Mouse (Mus musculus): ENCODE results near the gene Col17a1. TPM values are rescaled to one million over a fixed set of nuclear protein-coding genes. Genes with fewer than 3 reads are reported as not detected.

The Col17a1 gene
- polyA plus RNA-seq, 1 experiment: 1.4 TPM

DNA sequence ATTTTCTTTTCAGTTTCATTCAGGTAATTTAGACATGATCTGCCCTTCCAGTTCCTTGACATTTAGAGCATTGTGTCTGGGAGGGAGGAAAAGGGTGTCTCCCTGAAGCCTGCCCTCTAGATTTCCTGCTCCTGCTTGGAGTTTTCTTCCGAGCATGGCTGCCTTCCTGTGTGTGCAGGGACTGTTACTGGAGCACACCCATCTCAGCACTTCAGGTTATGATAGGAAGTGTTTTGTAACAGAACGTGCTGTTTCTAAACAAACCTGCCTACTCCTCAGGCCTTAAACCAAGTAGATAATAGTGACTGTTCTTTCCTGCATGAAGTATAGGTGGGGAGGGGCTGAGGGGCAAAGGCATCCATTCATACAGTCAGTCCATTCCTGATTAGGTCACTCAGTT lies 48.0 kb downstream of the Col17a1 start:
- no peak for TF ChIP-seq CTCF (IDR thresholded peaks at IDR 0.05; ENCODE audit: borderline replicate concordance, extremely low read depth, insufficient read depth, insufficient read length)
- TF ChIP-seq POLR2A (IDR thresholded peaks at IDR 0.05; ENCODE audit: borderline replicate concordance, extremely low read depth, insufficient read depth, insufficient read length, poor library complexity, severe bottlenecking): no peak
- no peak for DNase-seq (ENCODE audit: low read depth)

DNA sequence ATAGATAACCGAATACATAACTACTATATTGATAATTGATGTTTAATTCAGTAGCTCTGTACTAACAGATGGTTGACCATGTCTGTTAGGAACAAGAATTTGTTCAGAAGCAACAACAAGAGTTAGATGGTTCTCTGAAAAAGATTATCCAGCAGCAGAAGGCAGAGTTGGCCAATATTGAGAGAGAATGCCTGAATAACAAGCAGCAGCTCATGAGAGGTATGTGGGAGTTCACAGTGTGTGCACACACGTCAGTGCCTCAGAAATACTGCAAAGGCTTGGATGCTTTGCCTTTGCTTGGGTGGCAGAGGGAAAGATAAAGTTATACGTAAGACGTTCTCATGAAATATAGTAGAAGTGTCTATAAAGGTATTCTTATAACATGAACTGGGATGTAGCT lies 56.5 kb downstream of the Col17a1 start:
- TF ChIP-seq POLR2A (IDR thresholded peaks at IDR 0.05; ENCODE audit: borderline replicate concordance, extremely low read depth, insufficient read depth, insufficient read length, poor library complexity, severe bottlenecking) (no peak), CTCF (IDR thresholded peaks at IDR 0.05; ENCODE audit: borderline replicate concordance, extremely low read depth, insufficient read depth, insufficient read length) (no peak)
- DNase-seq (ENCODE audit: low read depth): no peak

DNA sequence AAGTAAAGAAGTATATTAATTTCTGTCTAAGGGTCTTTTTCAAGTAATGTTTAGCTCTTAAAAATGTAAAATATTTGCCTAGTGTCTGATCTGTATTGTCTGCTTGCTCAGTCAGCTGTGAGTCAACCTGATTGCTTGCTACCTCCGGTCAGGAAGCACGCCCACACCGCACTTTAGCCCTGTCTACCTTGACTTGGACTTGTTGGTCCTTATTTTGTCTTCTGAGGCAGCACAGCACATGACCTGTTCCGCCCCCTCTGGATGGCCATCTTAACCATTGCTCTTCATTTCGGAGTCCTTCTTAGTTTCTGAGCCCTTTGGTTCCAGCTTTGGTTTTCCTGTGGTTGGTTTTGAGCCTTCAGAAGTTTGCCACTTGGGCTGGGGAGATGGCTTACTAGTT lies 60.1 kb downstream of the Col17a1 start:
- TF ChIP-seq CTCF (IDR thresholded peaks at IDR 0.05; ENCODE audit: borderline replicate concordance, extremely low read depth, insufficient read depth, insufficient read length) (no peak), POLR2A (IDR thresholded peaks at IDR 0.05; ENCODE audit: borderline replicate concordance, extremely low read depth, insufficient read depth, insufficient read length, poor library complexity, severe bottlenecking) (no peak)

DNA sequence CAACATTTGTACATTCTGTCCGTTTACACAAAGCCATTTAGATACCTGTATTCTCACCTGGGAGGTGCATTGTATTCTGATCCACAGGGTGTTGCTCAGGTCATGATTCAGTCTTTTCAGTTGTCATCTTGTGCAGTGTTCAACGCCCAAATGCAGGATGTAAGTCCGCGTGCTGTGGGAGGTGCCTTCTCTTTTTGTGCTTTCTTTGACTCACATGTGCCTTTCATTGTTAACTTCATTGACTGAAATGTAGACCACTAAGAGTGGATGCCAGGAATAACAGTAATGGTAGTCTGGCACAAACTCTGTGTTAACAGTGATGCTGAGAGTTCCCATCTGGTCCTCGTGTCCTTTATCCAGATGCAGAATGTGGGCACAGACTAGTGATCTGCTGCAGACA lies 61.5 kb downstream of the Col17a1 start:
- no peak for TF ChIP-seq CTCF (IDR thresholded peaks at IDR 0.05; ENCODE audit: borderline replicate concordance, extremely low read depth, insufficient read depth, insufficient read length)
- no peak for TF ChIP-seq POLR2A (IDR thresholded peaks at IDR 0.05; ENCODE audit: borderline replicate concordance, extremely low read depth, insufficient read depth, insufficient read length, poor library complexity, severe bottlenecking)

More for the DNA sequence above, 60.1 kb downstream of the Col17a1 start:
- no peak for DNase-seq (ENCODE audit: low read depth)

DNA sequence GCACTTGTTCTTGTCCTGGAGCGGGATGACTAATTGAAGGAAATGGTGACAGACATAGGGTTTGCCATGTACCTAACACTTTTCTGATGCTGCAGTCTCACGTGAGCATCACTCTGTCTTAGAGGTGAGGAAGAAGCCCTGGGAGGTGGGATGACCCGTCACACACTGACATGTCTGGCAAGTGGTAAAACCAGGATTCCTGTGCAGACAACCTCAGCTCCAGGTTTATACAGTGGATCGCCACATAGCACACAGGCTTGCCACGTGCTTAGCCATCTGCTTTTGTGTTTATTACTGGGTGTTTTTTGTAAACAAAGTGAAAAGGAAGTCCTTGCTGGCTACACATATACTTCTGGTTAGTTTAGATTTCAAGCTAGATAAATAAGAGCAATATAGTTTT lies 62.8 kb downstream of the Col17a1 start:
- TF ChIP-seq CTCF (IDR thresholded peaks at IDR 0.05; ENCODE audit: borderline replicate concordance, extremely low read depth, insufficient read depth, insufficient read length): no peak
- no peak for TF ChIP-seq POLR2A (IDR thresholded peaks at IDR 0.05; ENCODE audit: borderline replicate concordance, extremely low read depth, insufficient read depth, insufficient read length, poor library complexity, severe bottlenecking)

More for the DNA sequence above, 61.5 kb downstream of the Col17a1 start:
- no peak for DNase-seq (ENCODE audit: low read depth)

DNA sequence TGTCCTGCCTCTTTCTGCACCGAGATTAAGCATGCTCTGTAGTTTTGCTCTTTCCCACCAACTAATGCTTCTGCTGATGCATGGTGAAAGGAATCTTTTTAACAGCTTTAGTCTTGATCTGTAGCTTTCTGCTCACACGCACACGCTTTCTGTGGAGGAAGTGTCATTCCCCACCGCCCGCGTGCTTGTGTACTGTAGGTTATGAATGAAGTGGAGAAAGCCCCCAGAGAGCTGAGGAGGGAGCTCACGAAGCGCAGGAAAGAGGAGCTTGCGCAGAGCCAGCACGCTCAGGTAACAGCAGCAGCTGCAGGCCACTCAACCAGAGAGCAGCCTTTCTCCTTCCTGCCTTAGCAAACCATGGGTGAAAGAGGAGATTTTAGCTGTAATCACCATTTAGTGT lies 64.4 kb downstream of the Col17a1 start:
- peak; percentile 38 for DNase-seq (ENCODE audit: low read depth)
- TF ChIP-seq POLR2A (IDR thresholded peaks at IDR 0.05; ENCODE audit: borderline replicate concordance, extremely low read depth, insufficient read depth, insufficient read length, poor library complexity, severe bottlenecking) (no peak), CTCF (IDR thresholded peaks at IDR 0.05; ENCODE audit: borderline replicate concordance, extremely low read depth, insufficient read depth, insufficient read length) (no peak)

More for the DNA sequence above, 62.8 kb downstream of the Col17a1 start:
- DNase-seq (ENCODE audit: low read depth): no peak

DNA sequence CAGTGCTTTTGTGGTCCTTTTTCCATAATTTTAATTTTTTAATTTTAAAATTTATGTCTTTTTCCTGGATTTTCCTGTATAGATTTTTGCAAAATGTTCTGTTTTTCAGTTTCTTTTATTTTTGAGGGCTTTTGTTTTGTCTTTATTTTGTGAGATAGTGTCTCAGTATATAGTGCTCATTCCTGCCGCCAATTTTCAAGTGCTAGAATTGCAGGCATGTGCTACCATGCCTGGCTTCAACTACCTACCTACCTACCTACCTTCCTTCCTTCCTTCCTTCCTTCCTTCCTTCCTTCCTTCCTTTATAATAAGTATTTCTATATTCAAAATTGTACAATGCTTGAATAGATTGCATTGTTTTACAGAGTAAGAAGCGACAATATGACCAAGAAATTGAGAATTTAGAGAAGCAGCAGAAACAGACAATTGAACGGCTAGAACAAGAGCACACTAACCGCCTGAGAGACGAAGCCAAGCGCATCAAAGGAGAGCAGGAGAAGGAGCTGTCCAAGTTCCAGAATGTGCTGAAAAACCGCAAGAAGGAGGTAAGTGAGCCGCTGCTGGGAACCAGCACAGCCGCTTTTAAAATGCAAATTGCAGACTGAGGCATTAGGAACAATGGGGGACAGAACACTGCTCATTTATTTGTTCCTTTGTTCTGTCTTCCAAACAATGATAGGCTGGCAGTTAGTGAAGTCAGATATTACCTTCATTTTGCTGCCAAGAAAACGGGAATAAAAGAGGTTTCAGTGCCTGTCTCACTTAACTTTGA lies 66.8 kb downstream of the Col17a1 start:
- peak; percentile 81 for DNase-seq (ENCODE audit: low read depth)
- TF ChIP-seq POLR2A (IDR thresholded peaks at IDR 0.05; ENCODE audit: borderline replicate concordance, extremely low read depth, insufficient read depth, insufficient read length, poor library complexity, severe bottlenecking): no peak
- TF ChIP-seq CTCF (IDR thresholded peaks at IDR 0.05; ENCODE audit: borderline replicate concordance, extremely low read depth, insufficient read depth, insufficient read length): no peak

DNA sequence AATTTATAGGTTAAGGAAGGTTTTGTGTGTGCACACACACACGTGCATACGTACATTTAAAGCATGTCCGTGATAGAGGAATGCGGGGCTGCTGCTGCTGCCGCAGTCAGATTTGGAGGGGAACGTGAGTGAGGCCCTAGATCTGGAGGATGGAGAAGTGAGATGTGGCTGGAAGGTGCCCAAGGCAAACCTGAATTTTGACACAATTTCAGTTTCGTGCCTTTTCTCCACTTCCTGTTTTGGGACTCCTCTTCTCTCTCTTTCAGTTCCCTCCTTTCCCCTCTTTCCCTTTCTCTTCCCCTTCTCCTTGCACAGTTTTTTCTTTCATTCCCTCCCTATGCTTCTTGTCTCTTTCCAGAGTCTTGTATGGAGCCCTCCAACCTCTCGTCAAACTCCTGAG lies 70.4 kb downstream of the Col17a1 start:
- no peak for TF ChIP-seq CTCF (IDR thresholded peaks at IDR 0.05; ENCODE audit: borderline replicate concordance, extremely low read depth, insufficient read depth, insufficient read length)
- no peak for TF ChIP-seq POLR2A (IDR thresholded peaks at IDR 0.05; ENCODE audit: borderline replicate concordance, extremely low read depth, insufficient read depth, insufficient read length, poor library complexity, severe bottlenecking)
- DNase-seq (ENCODE audit: low read depth): no peak

DNA sequence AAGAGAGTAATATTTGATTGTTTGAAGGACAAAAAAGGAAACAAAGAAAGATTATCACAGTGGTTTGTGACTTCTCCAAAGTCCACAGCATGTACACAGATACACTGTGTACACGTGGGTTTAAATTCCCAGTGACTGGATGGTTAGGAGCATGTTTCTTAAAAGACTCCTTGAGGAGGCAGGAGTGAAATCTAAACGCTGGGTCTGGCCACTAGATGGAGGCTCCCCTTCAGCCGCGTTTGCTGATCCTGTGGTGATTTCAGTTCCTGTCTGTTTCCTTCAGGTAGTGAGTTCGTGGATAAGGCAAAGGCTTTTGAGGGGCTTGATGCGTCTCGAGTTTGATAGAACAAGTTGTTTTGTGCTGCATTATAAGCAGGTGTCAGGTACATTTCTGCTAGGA lies 78.5 kb downstream of the Col17a1 start:
- DNase-seq (ENCODE audit: low read depth): peak; percentile 17
- TF ChIP-seq POLR2A (IDR thresholded peaks at IDR 0.05; ENCODE audit: borderline replicate concordance, extremely low read depth, insufficient read depth, insufficient read length, poor library complexity, severe bottlenecking): no peak
- peak; percentile 33; the same call in 1 of the 2 replicates for TF ChIP-seq CTCF (IDR thresholded peaks at IDR 0.05; ENCODE audit: borderline replicate concordance, extremely low read depth, insufficient read depth, insufficient read length)

DNA sequence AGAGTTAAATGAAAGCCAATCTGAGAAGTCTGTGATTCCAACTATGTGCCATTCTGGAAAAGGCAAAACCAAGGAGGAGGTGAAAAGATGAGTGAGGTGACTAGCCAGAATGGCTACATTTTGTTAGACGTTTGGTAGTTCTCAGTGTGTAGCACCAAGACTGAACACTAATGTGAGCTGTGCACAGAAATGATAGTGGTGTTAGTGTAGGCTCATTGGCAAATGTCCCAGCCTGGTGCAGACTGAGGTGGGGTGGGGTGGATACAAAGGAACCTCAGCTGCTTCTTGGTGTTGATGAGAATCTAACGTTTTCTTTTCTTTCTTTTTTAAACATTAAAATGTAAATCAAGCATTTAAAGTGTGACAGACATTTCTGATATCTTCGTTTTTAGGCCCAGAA lies 83.4 kb downstream of the Col17a1 start:
- peak; percentile 19 for DNase-seq (ENCODE audit: low read depth)
- TF ChIP-seq POLR2A (IDR thresholded peaks at IDR 0.05; ENCODE audit: borderline replicate concordance, extremely low read depth, insufficient read depth, insufficient read length, poor library complexity, severe bottlenecking) (no peak), CTCF (IDR thresholded peaks at IDR 0.05; ENCODE audit: borderline replicate concordance, extremely low read depth, insufficient read depth, insufficient read length) (no peak)

Other genes starting within 250 kb of the Col17a1 start
- gene Sh3pxd2a, start 227.7 kb downstream of the Col17a1 start, polyA plus RNA-seq (2012; rRNA removed): 10.1 and 14.5 TPM in 2 replicates
- gene Stn1, start 154.6 kb downstream of the Col17a1 start, polyA plus RNA-seq (2012; rRNA removed): 23.9 and 24.8 TPM in 2 replicates
- 20.0 and 23.7 TPM in 2 replicates for gene Slk, start 112.4 kb downstream of the Col17a1 start, polyA plus RNA-seq (2012; rRNA removed)
- gene Sfr1, start 39.6 kb upstream of the Col17a1 start, polyA plus RNA-seq (2012; rRNA removed): 96.2 and 107 TPM in 2 replicates
- gene Gsto1, start 162.9 kb upstream of the Col17a1 start, polyA plus RNA-seq (2012; rRNA removed): 64.8 and 65.6 TPM in 2 replicates
- gene Gsto2, start 173.4 kb upstream of the Col17a1 start, polyA plus RNA-seq (2012; rRNA removed): 0.88 and 1.1 TPM in 2 replicates
- 1.00 and 2.6 TPM in 2 replicates for gene Cfap43, start 227.2 kb upstream of the Col17a1 start, polyA plus RNA-seq (2012; rRNA removed)
- gene Itprip, start 227.2 kb upstream of the Col17a1 start, polyA plus RNA-seq (2012; rRNA removed): 6.1 and 6.2 TPM in 2 replicates
- 0.15 and 0.62 TPM in 2 replicates for gene Cfap58, start 245.6 kb upstream of the Col17a1 start, polyA plus RNA-seq (2012; rRNA removed)